Mouse (Mus musculus) left cerebral cortex, adult 18-20 months (tissue): Measurements from ENCODE around the gene Kcnip1. TPM values are rescaled to one million over a fixed set of nuclear protein-coding genes. Genes with fewer than 3 reads are reported as not detected.

ENCODE experiments used
- DNase-seq, 2 experiments: peaks; one replicate each; pipeline ENCODE4 v3.0.0; 2021 to 2022; ENCODE audit warnings: low spot score in 2 of 2, mixed read lengths in 1 of 2
- total RNA-seq, 2 experiments: library from RNA; stranded (reverse); gene quantifications; 2 replicates each; pipeline ENCODE4 v1.2.3; 2021

The Kcnip1 gene
- total RNA-seq, 2 experiments from 2014 or later = 25.2 to 32.8 TPM

DNA sequence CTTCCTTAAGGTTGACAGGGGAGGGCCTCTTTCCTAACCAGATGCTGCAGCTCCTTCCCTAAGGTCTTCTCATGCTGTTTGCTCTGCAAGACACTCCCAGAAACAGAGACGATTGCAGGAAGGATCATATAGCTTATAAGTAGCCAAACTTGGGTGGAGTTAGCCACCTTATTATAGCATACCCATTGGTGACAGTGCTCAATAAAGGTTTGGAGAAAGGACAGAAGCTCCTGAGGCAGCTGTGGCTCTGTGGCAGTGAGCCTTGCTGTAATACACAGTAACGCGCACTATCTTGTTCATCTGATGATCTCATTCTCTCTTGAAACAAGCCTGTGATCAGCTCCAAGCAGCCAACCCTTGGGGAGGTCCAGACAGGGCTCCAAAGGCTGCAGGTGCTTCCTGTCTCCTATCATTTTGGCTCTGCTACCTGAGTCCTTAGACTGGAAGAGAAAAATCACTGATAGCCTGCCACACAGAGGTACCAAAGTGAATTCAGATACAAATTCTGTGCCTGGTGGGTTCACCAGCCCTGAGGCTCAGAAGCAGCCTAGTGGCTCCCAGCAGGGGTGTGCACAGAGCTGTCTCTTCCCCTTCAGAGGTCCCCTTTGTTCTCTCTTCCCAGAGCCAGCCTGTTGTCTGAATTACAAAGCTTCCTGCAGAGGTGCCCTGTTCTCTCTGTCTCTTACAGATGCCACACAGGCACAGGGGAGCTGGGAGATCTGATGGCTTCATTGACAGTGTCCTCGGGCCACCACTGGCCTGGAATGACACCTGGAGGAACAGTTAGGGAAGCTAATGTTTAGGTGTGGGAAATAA is 84.4 kb downstream of the Kcnip1 start:
- DNase-seq = no peak

DNA sequence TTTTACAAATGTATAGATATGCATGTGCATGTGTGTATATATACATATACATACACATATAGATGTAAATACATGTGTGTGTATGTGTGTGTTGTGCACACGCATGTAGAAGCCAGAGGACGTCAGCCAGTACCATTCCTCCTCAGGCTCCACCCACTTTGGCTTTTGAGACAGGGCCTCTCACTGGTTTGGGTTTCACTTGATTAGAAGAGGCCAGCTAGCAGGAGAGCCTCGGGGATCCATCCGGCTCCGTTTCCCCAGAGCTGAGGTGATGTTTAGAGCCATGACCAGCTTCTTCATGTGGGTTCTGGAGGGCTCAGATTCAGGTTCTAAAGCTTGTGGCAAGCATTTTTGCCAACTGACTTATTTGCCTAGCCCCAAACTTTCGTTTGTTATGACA is 89.5 kb downstream of the Kcnip1 start:
- DNase-seq = no peak

- DNase-seq = no peak
These were observed 90.6 kb downstream of the Kcnip1 start for GRCm38 (mm10) chr11:33902377-33902776.

- no peak for DNase-seq
These were observed 91.2 kb downstream of the Kcnip1 start for GRCm38 (mm10) chr11:33901783-33902182.

DNA sequence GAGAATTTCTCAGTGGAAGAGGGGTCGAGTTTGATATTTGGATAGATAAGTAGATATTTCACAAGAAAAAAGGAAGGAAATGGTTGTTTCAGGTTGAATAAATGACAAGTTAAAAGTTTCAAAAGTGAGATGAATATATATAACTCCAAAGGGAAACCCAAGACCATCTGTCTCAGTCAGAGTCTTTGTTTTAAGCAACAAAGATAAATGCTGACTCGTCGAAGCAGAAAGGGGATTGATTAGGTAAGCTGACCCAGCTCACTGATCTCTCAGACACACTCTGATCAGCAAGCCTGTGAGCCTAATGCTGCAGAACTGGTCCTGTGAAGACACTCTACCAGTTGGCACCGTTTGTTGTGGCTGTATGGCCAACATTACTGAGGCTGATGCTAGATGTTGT is 101.9 kb downstream of the Kcnip1 start:
- DNase-seq = no peak

DNA sequence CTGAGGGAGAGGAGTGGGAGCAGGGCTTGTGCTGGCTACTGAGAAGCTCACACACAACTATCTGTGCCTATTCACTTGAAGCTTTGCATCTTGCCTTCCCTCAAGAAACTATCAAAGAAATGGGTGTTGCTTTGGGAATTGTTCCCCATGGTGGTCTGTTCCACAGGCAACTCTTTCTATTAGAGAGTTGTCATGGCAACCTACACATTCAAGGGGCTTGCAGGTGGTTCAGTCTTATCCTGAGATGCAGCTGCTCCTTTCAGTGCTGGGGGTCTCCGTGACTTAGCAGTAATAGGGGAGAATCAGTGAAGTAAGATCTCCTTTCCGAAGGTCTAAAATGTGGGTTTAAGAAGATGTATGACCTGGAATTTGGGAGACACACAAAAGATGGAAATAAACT is 102.6 kb downstream of the Kcnip1 start:
- no peak for DNase-seq

GRCm38 (mm10) chr11:33887660-33888059 is 105.3 kb downstream of the Kcnip1 start:
- no peak for DNase-seq

GRCm38 (mm10) chr11:33885981-33886380 is 107.0 kb downstream of the Kcnip1 start:
- DNase-seq = no peak

DNA sequence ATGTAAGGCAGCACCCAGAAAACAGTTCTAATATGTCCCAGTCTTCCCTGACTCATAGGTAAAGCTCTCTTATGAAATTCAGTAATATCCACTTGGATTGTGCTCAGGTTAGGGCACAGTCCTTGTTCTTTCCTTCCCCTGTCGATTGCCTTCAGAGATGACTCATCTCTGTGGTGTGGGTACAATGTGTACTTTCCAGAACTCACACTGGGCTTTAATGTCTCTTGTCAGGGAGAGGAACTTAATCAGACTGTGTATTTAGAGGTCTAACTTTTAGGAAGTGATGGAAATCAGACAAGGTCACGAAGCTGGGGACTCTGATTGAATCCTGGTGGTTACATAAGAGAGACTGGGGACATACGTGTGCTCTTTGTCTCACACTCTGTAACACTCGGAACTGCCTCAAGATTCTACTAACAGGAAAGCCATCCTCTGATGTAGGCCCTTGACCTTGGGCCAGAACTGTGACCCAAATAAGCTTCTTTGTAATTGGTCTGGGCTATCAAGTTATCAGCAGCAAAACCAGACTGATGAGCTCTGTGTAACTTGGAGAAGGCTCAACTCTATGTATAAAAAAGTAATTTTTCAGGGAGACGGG is 110.1 kb downstream of the Kcnip1 start:
- DNase-seq = no peak

- DNase-seq = no peak
These were observed 118.0 kb downstream of the Kcnip1 start for GRCm38 (mm10) chr11:33874925-33875324.

DNA sequence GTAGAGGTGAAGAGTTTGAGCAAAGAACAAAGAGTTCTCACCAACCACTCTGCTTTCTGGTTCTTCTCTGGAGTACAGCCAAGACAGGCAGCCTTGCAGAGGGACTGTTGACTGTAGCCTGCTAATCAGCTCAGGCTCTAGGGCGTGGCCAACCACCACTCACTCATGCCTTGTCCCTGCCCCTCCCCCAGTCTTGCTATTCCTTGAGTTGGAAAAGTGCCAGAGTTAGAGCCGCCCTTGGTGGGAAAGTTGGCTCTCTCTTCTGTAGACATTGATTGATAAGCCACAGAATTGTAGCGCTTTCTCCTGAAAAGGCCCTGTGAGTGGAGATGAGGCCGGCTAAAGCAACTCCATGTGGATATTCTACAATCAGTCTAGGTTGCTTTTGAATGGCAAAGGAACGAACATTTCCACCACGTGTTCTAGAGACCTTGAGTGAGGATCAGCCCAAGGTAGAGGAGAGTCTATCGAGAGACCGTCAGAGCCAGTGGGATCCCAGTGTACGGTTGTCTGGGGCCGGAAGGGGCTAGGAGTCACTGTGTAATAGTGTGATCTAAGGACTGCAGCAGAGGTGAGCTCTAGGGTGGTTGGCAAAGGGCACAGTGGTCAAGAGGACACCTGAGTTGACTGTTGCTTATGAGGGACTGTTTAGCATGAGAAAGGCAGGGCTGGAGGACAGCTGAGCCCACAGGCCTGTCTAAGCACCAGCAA is 119.7 kb downstream of the Kcnip1 start:
- DNase-seq = no peak

- no peak for DNase-seq
These were observed 120.3 kb downstream of the Kcnip1 start for GRCm38 (mm10) chr11:33872716-33873048.

DNA sequence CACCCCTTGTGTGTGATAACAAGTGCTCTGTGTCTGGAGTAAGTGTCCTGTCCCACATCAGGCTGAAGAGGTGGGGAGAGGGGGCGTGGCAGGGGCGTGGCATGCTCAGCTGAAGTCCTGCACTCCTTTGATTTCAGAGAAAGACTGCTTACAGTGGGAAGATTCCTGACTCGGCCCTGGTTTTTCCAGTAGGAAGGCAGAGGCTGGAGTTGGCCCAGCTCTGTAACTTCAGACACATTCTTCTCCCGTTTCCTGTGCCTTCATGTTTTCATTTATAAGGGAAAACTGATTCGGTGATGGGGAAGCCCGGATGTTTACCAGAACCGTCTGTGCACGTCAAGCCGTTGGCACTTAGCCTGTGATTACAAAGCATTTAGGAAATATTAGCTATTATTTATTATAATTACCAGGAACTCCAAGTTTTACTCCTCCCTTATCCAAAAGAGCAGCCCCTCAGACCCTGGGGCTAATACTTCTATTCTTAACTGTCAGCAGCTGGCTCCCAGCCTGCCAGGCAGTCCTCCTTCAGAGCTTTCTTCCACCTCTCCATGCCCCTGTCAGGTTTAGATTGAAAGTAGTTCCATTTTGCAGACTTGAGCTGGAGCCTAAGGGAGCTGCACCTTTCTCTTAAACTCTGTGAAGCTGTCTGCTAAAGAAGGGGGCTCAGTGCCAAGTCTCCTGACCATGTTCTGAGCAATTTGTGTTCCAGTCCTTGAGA is 120.8 kb downstream of the Kcnip1 start:
- DNase-seq = no peak

DNA sequence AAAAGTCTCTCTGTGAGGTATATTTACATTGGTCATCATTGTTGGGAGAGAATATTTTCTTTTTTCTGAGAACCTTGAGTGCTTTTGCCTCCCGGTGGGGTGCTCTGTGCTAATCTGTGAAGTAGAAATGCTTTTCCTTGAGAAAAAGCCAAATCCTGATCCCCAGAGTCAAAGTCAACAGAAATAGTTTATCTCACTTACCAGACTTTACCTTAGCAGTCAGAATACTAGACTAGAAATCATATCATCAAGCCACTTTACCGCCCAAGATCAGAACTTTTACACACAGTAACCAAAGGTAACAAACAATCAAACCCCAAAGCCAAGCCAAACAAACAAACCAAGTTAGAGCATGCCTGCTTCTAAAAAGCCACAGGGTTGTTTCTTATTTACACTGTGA is 122.7 kb downstream of the Kcnip1 start:
- DNase-seq = no peak

- no peak for DNase-seq
These were observed 123.4 kb downstream of the Kcnip1 start for GRCm38 (mm10) chr11:33869559-33869958.

GRCm38 (mm10) chr11:33866775-33867174 is 126.2 kb downstream of the Kcnip1 start:
- no peak for DNase-seq

DNA sequence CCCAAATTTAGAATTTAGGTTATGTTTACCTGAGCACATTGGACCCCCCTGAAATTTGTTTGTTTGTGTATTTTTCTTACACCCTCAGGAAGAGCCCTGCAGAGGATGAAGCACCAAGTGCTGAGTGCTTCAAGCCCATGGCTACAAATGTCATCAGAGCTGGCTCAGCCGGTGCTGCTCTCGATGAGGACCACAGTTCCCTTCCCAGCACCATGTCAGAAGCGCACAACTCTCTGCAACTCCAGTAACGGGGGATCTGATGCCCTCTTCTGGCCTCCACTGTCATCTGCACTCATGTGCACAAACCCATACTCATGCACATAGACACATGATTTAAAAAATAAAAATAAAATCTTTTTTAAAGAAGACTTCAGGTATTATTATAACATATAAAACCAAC is 128.7 kb downstream of the Kcnip1 start:
- DNase-seq = no peak

GRCm38 (mm10) chr11:33861823-33862222 is 131.1 kb downstream of the Kcnip1 start:
- no peak for DNase-seq

DNA sequence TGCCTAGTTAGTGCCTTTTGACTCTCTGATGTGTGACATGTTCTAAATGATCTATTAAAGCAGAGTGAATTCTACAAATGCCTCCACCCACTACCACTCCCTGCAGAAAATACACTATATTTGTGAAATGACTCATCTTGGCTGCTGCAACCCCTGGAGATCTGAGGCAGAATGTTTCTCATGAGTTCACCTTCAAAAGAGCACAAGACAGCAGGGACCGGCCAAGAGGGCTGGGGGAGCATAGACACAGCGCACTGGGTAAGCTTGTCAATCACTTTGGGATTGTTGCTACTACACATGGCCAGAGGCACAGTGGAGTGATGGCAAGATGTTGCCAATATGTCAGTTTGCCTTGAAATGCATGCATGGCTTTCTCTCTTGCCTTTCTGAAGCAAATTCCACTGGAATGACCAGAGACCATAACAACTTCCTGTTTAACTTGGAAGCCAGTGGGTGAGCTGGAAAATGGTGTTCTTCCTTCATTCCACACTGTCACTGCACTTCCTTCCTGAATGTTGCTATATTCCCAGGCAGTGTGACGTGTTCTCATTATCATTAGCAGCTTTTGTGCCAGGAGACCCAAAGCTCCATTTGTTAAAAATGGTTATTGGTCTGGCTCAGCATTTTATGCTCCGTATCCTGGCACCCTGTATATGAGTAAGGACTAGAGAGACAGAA is 131.9 kb downstream of the Kcnip1 start:
- DNase-seq = no peak

DNA sequence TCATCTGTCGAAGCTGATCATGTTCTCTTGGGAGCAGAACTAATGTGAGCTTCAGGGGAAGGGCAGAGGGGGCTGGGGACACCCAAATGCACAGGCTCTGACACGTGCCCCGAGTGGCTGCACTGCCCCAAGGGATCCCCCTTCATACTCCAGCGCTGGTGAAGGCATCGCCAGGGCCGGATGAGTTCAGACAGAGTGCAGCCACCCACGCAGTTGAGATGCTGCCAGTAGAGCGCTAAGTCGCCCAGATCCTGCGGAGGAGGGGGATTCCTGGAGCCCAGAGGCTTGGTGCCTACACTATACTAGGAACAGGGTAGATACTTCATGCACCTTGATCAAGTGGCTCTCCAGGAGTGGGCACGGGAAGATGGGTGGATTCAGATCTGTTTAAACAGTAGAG is 143.3 kb downstream of the Kcnip1 start:
- peak; percentile 34 to 70 for DNase-seq

- DNase-seq = no peak
These were observed 144.3 kb downstream of the Kcnip1 start for GRCm38 (mm10) chr11:33848685-33849084.
